Mouse (Mus musculus): Measurements from ENCODE around the gene Agxt.

Agxt gene

GRCm38 (mm10) chr1:93150907-93151661 lies 16.0 kb downstream of the Agxt start:
- DNase-seq (ENCODE audit: low read depth, low spot score): no peak

DNA sequence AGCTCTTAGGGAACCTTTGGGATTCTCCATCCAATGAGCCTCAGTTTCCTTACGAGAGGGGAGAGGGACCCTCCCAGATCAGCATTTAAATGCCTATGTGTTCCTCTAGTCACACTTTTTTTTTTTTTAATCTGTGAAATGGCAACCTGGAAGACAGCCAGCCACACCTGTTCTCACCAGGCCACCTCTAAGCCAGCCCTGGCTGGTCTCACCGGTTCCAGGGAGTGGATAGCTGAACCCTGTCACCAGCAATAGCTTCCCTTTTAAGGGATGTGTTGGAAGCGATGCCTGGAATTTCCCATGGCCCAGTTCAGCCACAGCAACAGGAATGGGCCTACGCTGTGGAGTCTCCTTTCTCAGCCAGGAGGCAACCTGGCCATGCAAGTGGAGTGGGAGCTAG lies 22.5 kb downstream of the Agxt start:
- no peak for DNase-seq (ENCODE audit: low read depth, low spot score)

DNA sequence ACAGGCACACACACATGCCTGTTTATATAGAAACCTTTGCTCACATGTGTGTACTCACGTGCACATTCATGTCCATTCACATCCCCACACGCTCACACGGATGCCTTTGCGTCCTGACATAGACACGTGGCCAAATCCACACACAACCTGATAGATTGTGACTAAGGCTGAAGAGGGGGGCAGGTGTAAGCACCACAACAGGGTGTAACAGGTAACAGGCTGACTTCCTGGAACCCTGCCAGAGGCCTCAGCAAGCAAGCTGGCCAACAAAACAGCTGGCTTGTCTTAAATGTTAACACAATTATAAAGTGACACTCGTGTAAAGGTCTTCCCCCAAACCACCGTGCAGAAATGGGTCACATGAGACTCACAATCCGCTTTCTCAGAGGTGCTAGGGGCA lies 23.9 kb downstream of the Agxt start:
- DNase-seq (ENCODE audit: low read depth, low spot score): no peak

GRCm38 (mm10) chr1:93159566-93160500 lies 24.8 kb downstream of the Agxt start:
- DNase-seq (ENCODE audit: low read depth, low spot score): no peak

DNA sequence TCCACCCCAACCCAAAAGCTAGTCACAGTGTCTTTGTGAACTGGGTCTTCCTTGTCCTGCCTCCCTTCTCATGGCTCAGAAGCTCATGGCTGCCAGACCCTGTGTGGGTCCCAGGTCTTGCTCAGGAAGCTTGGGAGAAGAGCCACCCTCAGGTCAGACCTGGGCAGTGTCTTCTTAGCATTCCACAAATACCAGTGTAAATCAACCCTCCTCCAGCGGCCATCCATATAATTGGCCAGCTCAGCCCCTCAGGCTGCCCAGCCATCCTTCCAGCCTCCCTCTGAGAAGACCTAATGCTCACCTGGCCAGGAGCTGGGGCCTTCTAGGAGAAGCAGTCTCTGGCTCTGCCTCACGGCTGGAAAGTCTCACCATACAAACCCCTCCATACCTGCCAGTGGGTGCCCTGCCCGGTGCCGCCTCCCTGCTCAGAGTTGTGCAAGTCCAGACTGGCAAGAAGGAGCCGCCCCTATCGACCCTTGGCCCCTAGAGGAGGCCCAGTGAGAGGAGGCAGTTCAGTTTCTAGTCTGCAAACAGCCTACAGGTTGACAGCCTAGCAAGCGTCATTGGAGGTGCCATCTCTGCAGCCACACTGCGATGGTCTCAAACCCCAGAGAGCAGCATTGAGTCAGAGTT lies 25.6 kb downstream of the Agxt start, which contains the start of gene 2310007B03Rik:
Gene 2310007B03Rik, minus strand, starts transcription at position 448 of the 633 bp plus-strand sequence.
- no peak for DNase-seq (ENCODE audit: low read depth, low spot score)

GRCm38 (mm10) chr1:93161350-93161749 lies 26.3 kb downstream of the Agxt start:
- DNase-seq (ENCODE audit: low read depth, low spot score): no peak

- no peak for DNase-seq (ENCODE audit: low read depth, low spot score)
These were observed 26.9 kb downstream of the Agxt start for GRCm38 (mm10) chr1:93161921-93162320.

DNA sequence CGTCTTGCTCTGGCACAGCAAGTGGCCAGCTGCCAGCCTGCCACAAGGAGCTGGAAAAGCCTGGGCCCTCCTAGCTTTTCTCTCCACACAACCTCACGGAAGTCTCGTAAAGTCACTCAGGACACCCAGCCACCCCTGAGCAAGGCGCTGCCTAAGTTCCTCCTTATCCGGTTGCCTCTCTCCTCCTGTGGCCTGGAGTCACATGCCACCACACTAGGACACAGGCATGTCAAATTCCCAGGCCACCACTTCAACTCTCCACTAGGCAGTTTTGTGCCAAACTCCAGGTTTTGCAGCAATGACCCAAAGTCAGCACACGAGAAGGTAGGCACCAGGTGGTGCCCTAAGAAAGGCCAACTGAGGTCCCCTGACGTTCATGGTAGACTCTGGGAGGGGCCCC lies 27.5 kb downstream of the Agxt start:
- no peak for DNase-seq (ENCODE audit: low read depth, low spot score)

DNA sequence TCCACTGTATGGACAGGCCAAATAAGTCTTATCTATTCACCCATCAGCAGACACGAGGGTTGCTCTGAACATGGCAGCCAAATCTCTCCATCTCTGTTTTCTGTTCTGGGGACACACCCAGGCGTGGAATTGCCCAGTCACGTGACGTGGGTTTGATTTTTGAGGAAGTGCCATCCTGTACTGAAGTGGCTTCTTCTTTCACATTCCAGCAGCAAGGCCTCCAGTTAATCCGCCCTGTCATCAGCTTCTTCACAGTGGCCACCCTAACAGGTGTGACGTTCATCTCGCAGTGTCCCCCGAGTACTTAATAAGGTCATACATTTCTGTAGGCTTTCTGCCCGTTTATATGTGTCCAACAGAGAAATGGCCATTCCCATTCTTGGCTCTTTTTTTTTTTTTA lies 30.4 kb downstream of the Agxt start:
- no peak for DNase-seq (ENCODE audit: low read depth, low spot score)

- DNase-seq (ENCODE audit: low read depth, low spot score): no peak
These were observed 31.5 kb downstream of the Agxt start for GRCm38 (mm10) chr1:93166346-93167079.

GRCm38 (mm10) chr1:93168295-93168775 lies 33.3 kb downstream of the Agxt start, which contains the start of gene Crocc2:
Gene Crocc2 (plus strand): TSS chr1:93168725.
- no peak for DNase-seq (ENCODE audit: low read depth, low spot score)

GRCm38 (mm10) chr1:93173665-93174064 lies 38.6 kb downstream of the Agxt start:
- no peak for DNase-seq (ENCODE audit: low read depth, low spot score)

- peak; percentile 77 for DNase-seq (ENCODE audit: low read depth, low spot score)
These were observed 39.4 kb downstream of the Agxt start for GRCm38 (mm10) chr1:93174399-93174798.

- no peak for DNase-seq (ENCODE audit: low read depth, low spot score)
These were observed 40.8 kb downstream of the Agxt start for GRCm38 (mm10) chr1:93175849-93176248.

DNA sequence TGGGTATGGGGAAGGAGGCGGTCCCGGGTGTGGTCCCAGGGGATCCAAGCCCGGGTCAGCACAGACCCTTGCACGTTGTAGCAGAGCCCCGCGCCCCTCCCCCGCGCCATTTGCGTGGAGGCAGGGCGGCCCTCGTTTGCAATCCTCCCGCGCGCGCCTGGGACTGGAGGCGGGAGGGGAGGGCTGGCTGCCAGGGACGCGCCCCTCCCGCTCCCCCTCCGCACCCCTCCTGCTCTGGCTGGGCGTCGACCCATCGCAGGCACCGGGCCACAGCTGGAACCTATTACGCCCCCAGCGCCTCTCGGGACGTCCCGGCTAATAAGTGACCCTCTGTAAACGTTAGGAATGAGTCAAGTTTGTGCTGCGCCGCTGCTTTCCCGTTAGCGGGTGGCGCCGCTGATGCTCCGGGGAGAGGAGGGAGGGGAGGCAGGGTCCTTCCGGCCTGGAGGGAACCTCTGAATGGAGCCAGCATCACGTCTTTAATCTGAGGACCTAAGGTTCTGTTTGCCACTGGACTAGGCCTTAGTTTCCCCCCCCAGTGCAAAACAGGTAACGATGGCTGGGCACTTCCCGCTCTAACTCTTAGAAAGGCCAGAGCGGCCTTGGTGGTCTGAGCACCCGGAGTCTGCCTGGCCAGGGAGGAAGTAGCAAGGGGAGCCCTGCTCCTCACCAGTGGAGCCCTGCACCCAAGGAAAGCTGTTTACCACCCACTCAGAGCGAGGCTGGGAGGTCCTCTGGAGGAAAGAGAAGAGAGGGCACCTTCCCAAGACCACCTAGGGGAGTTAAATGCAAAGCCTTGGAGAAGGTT lies 41.7 kb downstream of the Agxt start:
- peak; percentile 16 for DNase-seq (ENCODE audit: low read depth, low spot score)

DNA sequence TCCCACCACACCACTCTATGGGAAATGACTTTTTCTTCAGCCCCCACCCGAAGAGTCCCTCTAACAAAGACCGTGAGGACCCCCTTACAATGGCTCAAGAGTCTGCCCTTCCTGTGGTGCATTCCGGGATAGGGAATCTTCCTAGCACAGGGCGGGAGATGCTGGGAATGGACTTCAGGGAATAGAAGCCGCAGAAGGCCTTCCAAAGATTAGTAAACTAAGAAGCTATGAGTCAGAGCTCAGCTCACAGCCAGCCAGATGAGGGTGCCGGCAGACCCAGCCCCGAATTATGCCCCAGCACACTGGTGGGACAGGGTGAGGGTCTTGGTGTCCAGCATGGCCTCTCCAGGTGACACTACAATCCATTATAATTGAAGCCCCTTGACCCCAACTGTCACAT lies 47.2 kb downstream of the Agxt start:
- DNase-seq (ENCODE audit: low read depth, low spot score): no peak

- no peak for DNase-seq (ENCODE audit: low read depth, low spot score)
These were observed 49.2 kb downstream of the Agxt start for GRCm38 (mm10) chr1:93184071-93184828.

DNA sequence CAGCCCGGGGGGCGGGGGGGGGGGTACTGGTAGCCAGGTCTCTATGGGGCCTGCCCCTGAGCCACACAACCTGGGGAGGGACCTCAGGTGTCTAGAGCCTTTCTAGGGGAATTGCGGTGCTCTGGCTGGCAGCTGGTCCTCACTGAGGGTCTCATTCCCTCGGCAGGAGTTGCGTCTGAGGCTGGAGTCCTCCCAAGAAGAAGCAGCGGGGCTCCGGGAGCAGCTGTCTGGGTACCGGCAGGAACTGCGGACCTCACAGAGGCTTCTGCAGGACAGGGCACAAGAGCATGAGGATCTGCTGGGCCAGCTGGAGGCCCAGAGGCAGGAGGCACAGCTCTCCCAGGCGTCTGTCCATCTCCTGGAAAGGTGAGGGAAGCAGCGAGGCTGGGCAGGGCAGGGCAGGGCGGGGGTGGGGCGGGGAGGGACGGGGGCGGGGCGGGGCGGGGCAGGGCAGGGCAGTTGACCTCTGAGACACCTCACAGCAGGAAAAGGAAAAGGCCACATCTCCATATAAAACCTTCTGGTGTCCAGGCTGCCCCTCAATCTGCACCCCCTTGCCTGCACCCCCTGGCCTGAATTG lies 55.8 kb downstream of the Agxt start:
- DNase-seq (ENCODE audit: low read depth, low spot score): no peak

DNA sequence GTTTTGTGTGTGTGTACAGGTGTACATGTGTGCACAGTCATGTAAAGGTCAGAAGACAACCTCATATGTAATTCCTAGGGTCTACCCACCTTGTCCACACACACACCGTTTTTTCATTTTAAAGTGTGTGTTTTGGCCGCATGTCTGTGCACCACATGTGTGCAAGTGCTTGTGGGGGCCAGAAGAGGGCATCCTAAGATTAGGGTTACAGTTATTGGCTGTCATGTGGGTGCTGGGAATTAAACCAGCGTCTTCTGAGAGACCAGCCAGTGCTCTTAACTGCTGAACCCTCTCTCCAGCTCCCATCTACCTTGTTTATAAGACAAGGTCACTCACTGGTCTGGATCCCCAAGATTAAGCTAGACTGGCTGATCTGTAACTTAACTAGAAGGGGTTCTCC lies 59.9 kb downstream of the Agxt start:
- DNase-seq (ENCODE audit: low read depth, low spot score): no peak
